ENCODE assay signal across 8 mouse cellular contexts in the genomic region with DNA sequence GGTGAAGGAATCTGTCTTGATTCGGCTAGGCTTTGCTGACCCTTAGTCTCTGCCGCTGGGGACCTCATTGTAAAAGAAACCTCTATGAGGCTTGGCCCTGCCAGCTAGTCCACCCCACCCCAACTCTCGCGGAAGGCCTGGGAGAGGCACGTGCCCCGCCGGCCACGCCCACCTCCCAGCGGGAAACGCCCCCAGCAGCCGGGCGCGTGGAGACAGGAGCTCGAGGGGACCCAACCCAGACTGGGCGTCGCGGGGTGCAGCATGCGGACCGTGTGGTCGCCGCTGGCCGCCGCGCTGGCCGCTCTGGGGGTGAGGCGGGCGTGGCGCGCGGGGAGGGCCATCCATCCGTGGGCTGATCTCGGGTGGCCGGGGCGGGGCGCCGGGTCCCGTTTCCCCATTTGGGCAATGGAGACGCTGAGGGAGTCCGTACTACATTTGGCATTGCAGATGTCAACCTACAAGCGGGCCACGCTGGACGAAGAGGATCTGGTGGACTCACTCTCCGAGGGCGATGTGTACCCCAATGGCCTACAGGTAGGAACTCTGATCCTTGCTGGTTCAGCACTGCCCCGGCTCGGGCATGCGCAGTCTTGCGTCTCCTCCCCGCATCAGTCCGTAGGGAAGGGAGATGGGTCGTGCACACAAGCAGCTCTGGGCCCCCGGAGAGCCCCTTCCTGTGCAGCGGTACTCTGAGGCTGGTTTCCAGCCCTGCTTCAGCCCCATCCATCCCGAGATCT. TPM values are rescaled to one million over a fixed set of nuclear protein-coding genes. Genes with fewer than 3 reads are reported as not detected.
DNase-seq lines count a peak whose midpoint lies in the region; ATAC-seq and TF ChIP-seq lines count a peak whose summit lies in the region.

No protein-coding gene starts in this region.

- DNase-seq in urinary bladder, adult 18-20 months (ENCODE audit: low spot score in 2 of 2), result peak; percentile 82 to 83
- no peak for DNase-seq in urinary bladder, postnatal 10 days (ENCODE audit: low spot score)
- peak; percentile 85 for DNase-seq in lung, postnatal 0 days (ENCODE audit: low spot score)
- peak; percentile 73 for DNase-seq in thymus, postnatal 25 days

- TF ChIP-seq POLR2A in embryonic fibroblast, embryonic 13.5 days (IDR thresholded peaks at IDR 0.05; ENCODE audit: low read depth, low read length), result peak; percentile 57
- TF ChIP-seq POLR2A in olfactory bulb, adult 2 months (IDR thresholded peaks at IDR 0.05; ENCODE audit: insufficient read depth, low read depth, low read length), result no peak

- H3K27me3 ChIP-seq in heart, embryonic 13.5 days (replicated peaks), result peaks cover 8% of the 10 kb centered on the region; the same call in 1 of the 2 replicates
- no peaks in the 10 kb centered on the region for H3K27me3 ChIP-seq in kidney, embryonic 15.5 days
- no peaks in the 10 kb centered on the region for H3K27me3 ChIP-seq in lung, postnatal 0 days (replicated peaks; ENCODE audit: insufficient read depth, low read length)

- H3K9me3 ChIP-seq in heart, embryonic 13.5 days, result no peaks in the 10 kb centered on the region
- no peaks in the 10 kb centered on the region for H3K9me3 ChIP-seq in kidney, embryonic 15.5 days (replicated peaks)
- no peaks in the 10 kb centered on the region for H3K9me3 ChIP-seq in lung, postnatal 0 days (ENCODE audit: low read length)

- 1% methylated on average over 54 of the region's 54 CpGs for WGBS in heart, embryonic 13.5 days
- under 1% methylated on average over 54 of the region's 54 CpGs for WGBS in kidney, embryonic 15.5 days
- 2% methylated on average over 47 of the region's 54 CpGs for WGBS in lung, postnatal 0 days
- WGBS in olfactory bulb, adult 2 months, result 9% methylated on average over 53 of the region's 54 CpGs

- peak; percentile 42; the same call in 1 of the 2 replicates for ATAC-seq in heart, embryonic 13.5 days (ENCODE audit: extremely low read depth, insufficient number of reproducible peaks, low FRiP score, low TSS enrichment)
- peak; percentile 81 for ATAC-seq in kidney, embryonic 15.5 days (replicated peaks; ENCODE audit: low FRiP score)
- peak; percentile 82 for ATAC-seq in lung, postnatal 0 days

- H3K36me3 ChIP-seq in heart, embryonic 13.5 days, result no peaks in the 10 kb centered on the region
- H3K36me3 ChIP-seq in kidney, embryonic 15.5 days, result no peaks in the 10 kb centered on the region
- no peaks in the 10 kb centered on the region for H3K36me3 ChIP-seq in lung, postnatal 0 days (ENCODE audit: insufficient read depth, low read length)

- peak overlapping the region; percentile 78 for H3K9ac ChIP-seq in heart, embryonic 13.5 days
- H3K9ac ChIP-seq in kidney, embryonic 15.5 days, result peak overlapping the region; percentile 49
- H3K9ac ChIP-seq in lung, postnatal 0 days (replicated peaks; ENCODE audit: low read depth), result no peak overlapping the region; the same call in 1 of the 2 replicates

- peak overlapping the region; percentile 87 for H3K4me2 ChIP-seq in heart, embryonic 13.5 days
- peak overlapping the region; percentile 99 for H3K4me2 ChIP-seq in kidney, embryonic 15.5 days
- peak overlapping the region; percentile 64 for H3K4me2 ChIP-seq in lung, postnatal 0 days (replicated peaks; ENCODE audit: low read depth, low read length)

- H3K4me1 ChIP-seq in embryonic fibroblast, embryonic 13.5 days (ENCODE audit: control insufficient read depth, insufficient read depth, low read length), result 0 out of 2 replicates have a peak, but pooled peaks cover 5% of the 10 kb centered on the region
- peaks cover 60% of the 10 kb centered on the region for H3K4me1 ChIP-seq in heart, embryonic 13.5 days
- H3K4me1 ChIP-seq in kidney, embryonic 15.5 days, result peaks cover 49% of the 10 kb centered on the region
- H3K4me1 ChIP-seq in lung, postnatal 0 days (ENCODE audit: insufficient read depth, low read depth, low read length), result peaks cover 14% of the 10 kb centered on the region; the same call in 1 of the 2 replicates
- peaks cover 25% of the 10 kb centered on the region for H3K4me1 ChIP-seq in olfactory bulb, adult 2 months (ENCODE audit: control insufficient read depth, insufficient read depth, low read length)

- TF ChIP-seq CTCF in embryonic fibroblast, embryonic 13.5 days (IDR thresholded peaks at IDR 0.05; ENCODE audit: borderline replicate concordance, insufficient read depth, low read length), result no peak
- peak; percentile 11; the same call in 1 of the 2 replicates for TF ChIP-seq CTCF in lung, postnatal 0 days (IDR thresholded peaks at IDR 0.05)
- TF ChIP-seq CTCF in olfactory bulb, adult 2 months (IDR thresholded peaks at IDR 0.05; ENCODE audit: insufficient read depth, low read depth, low read length), result no peak

- H3K27ac ChIP-seq in embryonic fibroblast, embryonic 13.5 days (ENCODE audit: insufficient read depth, low read length), result peak overlapping the region; percentile 21
- peak overlapping the region; percentile 31 for H3K27ac ChIP-seq in heart, embryonic 13.5 days (replicated peaks)
- H3K27ac ChIP-seq in kidney, embryonic 15.5 days, result 0 out of 2 replicates have a peak overlapping the region, but pooled peaks have one; percentile 45
- 0 out of 2 replicates have a peak overlapping the region, but pooled peaks have one; percentile 9 for H3K27ac ChIP-seq in lung, postnatal 0 days (ENCODE audit: low read length)
- no peak overlapping the region for H3K27ac ChIP-seq in olfactory bulb, adult 2 months (ENCODE audit: insufficient read depth, low read depth, low read length)

- no peak for TF ChIP-seq EP300 in lung, postnatal 0 days (IDR thresholded peaks at IDR 0.05)

- peak overlapping the region; percentile 45 for H3K4me3 ChIP-seq in embryonic fibroblast, embryonic 13.5 days (ENCODE audit: insufficient read depth, low read length)
- H3K4me3 ChIP-seq in heart, embryonic 13.5 days, result peak overlapping the region; percentile 58
- H3K4me3 ChIP-seq in kidney, embryonic 15.5 days (replicated peaks), result peak overlapping the region; percentile 57
- peak overlapping the region; percentile 27 for H3K4me3 ChIP-seq in lung, postnatal 0 days (ENCODE audit: low read depth, low read length)
- H3K4me3 ChIP-seq in olfactory bulb, adult 2 months (ENCODE audit: insufficient read depth, low read depth, low read length), result peak overlapping the region; percentile 36

RNA-seq across cellular contexts. Expression of a gene that starts 51.5 kb away (rescaled TPM):
- polyA plus RNA-seq in embryonic fibroblast, embryonic 13.5 days (2011; ENCODE audit: insufficient read length, low read depth, missing spikeins), result 65.4 and 94.5 TPM in 2 replicates
- 77.4 and 78.9 TPM in 2 replicates for polyA plus RNA-seq in heart, embryonic 13.5 days (2015; fragmentation: Nextera tagmentation; extraction: Ambion mirVana)
- 53.7 and 58.5 TPM in 2 replicates for polyA plus RNA-seq in kidney, embryonic 15.5 days (2015; fragmentation: Nextera tagmentation; extraction: Ambion mirVana)
- polyA plus RNA-seq in lung, postnatal 0 days (2015; fragmentation: Nextera tagmentation; extraction: Ambion mirVana), result 65.7 and 80.9 TPM in 2 replicates
- not detected in 2 replicates for polyA plus RNA-seq in olfactory bulb, adult 2 months (2012; ENCODE audit: insufficient read depth, insufficient read length, low replicate concordance, missing spikeins)
